Comparison of ENCODE assay signal across 8 mouse cellular contexts in genomic region chr14:101946711-101947516, GRCm38 (mm10).
A peak's percentile ranks its signal among the peaks of the same experiment; 100 is the strongest.
DNase-seq lines count a peak whose midpoint lies in the region; ATAC-seq and TF ChIP-seq lines count a peak whose summit lies in the region.

No protein-coding gene starts in this region.

- no peaks in the 10 kb centered on the region for H3K79me2 ChIP-seq in liver, adult 2 months (ENCODE audit: control insufficient read depth, insufficient read depth, low read length)

- ATAC-seq in liver, embryonic 12.5 days = no peak
- no peak for ATAC-seq in embryonic facial prominence, embryonic 15.5 days (ENCODE audit: insufficient number of reproducible peaks, low FRiP score, low TSS enrichment, low read depth)
- ATAC-seq in intestine, embryonic 14.5 days (replicated peaks; ENCODE audit: low FRiP score, low TSS enrichment, low read depth) = no peak; the same call in 1 of the 2 replicates
- peak; percentile 63; the same call in 1 of the 2 replicates for ATAC-seq in lung, embryonic 15.5 days (ENCODE audit: borderline replicate concordance, extremely low read depth, low FRiP score, low TSS enrichment)

- TF ChIP-seq CTCF in liver, adult 2 months (IDR thresholded peaks at IDR 0.05; ENCODE audit: low read depth, low read length) = peak; percentile 50; the same call in 1 of the 2 replicates

- no peaks in the 10 kb centered on the region for H3K27me3 ChIP-seq in liver, adult 2 months (ENCODE audit: control insufficient read depth, insufficient read depth, low read length)
- no peaks in the 10 kb centered on the region; the same call in 1 of the 2 replicates for H3K27me3 ChIP-seq in liver, embryonic 12.5 days (replicated peaks)
- H3K27me3 ChIP-seq in embryonic facial prominence, embryonic 15.5 days = no peaks in the 10 kb centered on the region; the same call in 1 of the 2 replicates
- no peaks in the 10 kb centered on the region for H3K27me3 ChIP-seq in intestine, embryonic 14.5 days (replicated peaks; ENCODE audit: control insufficient read depth, insufficient read depth, low read length)
- no peaks in the 10 kb centered on the region for H3K27me3 ChIP-seq in lung, embryonic 15.5 days

- H3K4me1 ChIP-seq in liver, adult 2 months (ENCODE audit: control insufficient read depth, insufficient read depth, low read length) = peaks cover 2% of the 10 kb centered on the region; the same call in 1 of the 2 replicates
- no peaks in the 10 kb centered on the region for H3K4me1 ChIP-seq in liver, embryonic 12.5 days
- peaks cover 4% of the 10 kb centered on the region; the same call in 1 of the 2 replicates for H3K4me1 ChIP-seq in embryonic facial prominence, embryonic 15.5 days
- no peaks in the 10 kb centered on the region for H3K4me1 ChIP-seq in intestine, embryonic 14.5 days (replicated peaks; ENCODE audit: control insufficient read depth, insufficient read depth, low read length)
- H3K4me1 ChIP-seq in lung, embryonic 15.5 days = peaks cover 3% of the 10 kb centered on the region; the same call in 1 of the 2 replicates

- no peak for TF ChIP-seq POLR2A in liver, adult 2 months (IDR thresholded peaks at IDR 0.05; ENCODE audit: extremely low read depth, insufficient read depth, low read length)

- DNase-seq in liver, adult 2 months (ENCODE audit: extremely low read depth, low read depth, low spot score) = no peak
- DNase-seq in adrenal gland, postnatal 25 days = peak; percentile 9
- DNase-seq in intestine, embryonic 14.5 days (ENCODE audit: low spot score) = peak; percentile 61
- peak; percentile 49 for DNase-seq in right cerebral cortex, adult 18-20 months
- no peak for DNase-seq in thymus, postnatal 25 days

- 49% methylated on average over 21 of the region's 21 CpGs for WGBS in liver, adult 2 months
- 45% methylated on average over 21 of the region's 21 CpGs for WGBS in liver, embryonic 12.5 days (ENCODE audit: insufficient replicate concordance)
- WGBS in embryonic facial prominence, embryonic 15.5 days = 45% methylated on average over 21 of the region's 21 CpGs
- WGBS in intestine, embryonic 14.5 days = 56% methylated on average over 21 of the region's 21 CpGs
- 42% methylated on average over 21 of the region's 21 CpGs for WGBS in lung, embryonic 15.5 days

- H3K4me3 ChIP-seq in liver, adult 2 months (ENCODE audit: insufficient read depth, low read depth, low read length) = no peak overlapping the region
- no peak overlapping the region for H3K4me3 ChIP-seq in liver, embryonic 12.5 days
- H3K4me3 ChIP-seq in embryonic facial prominence, embryonic 15.5 days (replicated peaks) = no peak overlapping the region
- H3K4me3 ChIP-seq in intestine, embryonic 14.5 days (ENCODE audit: low read depth, low read length) = no peak overlapping the region
- H3K4me3 ChIP-seq in lung, embryonic 15.5 days = peak overlapping the region; percentile 6; the same call in 1 of the 2 replicates

- no peak overlapping the region for H3K9ac ChIP-seq in liver, adult 2 months (ENCODE audit: low read depth, low read length)
- no peak overlapping the region for H3K9ac ChIP-seq in liver, embryonic 12.5 days
- H3K9ac ChIP-seq in embryonic facial prominence, embryonic 15.5 days = no peak overlapping the region
- no peak overlapping the region for H3K9ac ChIP-seq in intestine, embryonic 14.5 days (ENCODE audit: low read length)
- no peak overlapping the region for H3K9ac ChIP-seq in lung, embryonic 15.5 days

- no peaks in the 10 kb centered on the region for H3K9me3 ChIP-seq in liver, embryonic 12.5 days (replicated peaks)
- no peaks in the 10 kb centered on the region for H3K9me3 ChIP-seq in embryonic facial prominence, embryonic 15.5 days (replicated peaks)
- no peaks in the 10 kb centered on the region for H3K9me3 ChIP-seq in intestine, embryonic 14.5 days (ENCODE audit: control insufficient read depth, low read length)
- H3K9me3 ChIP-seq in lung, embryonic 15.5 days = no peaks in the 10 kb centered on the region

- no peak overlapping the region for H3K27ac ChIP-seq in liver, adult 2 months (replicated peaks; ENCODE audit: insufficient read depth, low read depth, low read length)
- no peak overlapping the region for H3K27ac ChIP-seq in liver, embryonic 12.5 days
- no peak overlapping the region for H3K27ac ChIP-seq in embryonic facial prominence, embryonic 15.5 days (replicated peaks)
- H3K27ac ChIP-seq in intestine, embryonic 14.5 days (ENCODE audit: low read depth) = no peak overlapping the region
- H3K27ac ChIP-seq in lung, embryonic 15.5 days = no peak overlapping the region

- no peaks in the 10 kb centered on the region for H3K36me3 ChIP-seq in liver, adult 2 months (ENCODE audit: control insufficient read depth, insufficient read depth, low read length)
- no peaks in the 10 kb centered on the region for H3K36me3 ChIP-seq in liver, embryonic 12.5 days
- no peaks in the 10 kb centered on the region for H3K36me3 ChIP-seq in embryonic facial prominence, embryonic 15.5 days
- H3K36me3 ChIP-seq in intestine, embryonic 14.5 days (ENCODE audit: control insufficient read depth, insufficient read depth, low read length) = no peaks in the 10 kb centered on the region
- H3K36me3 ChIP-seq in lung, embryonic 15.5 days = no peaks in the 10 kb centered on the region

- H3K4me2 ChIP-seq in liver, embryonic 12.5 days = no peak overlapping the region
- H3K4me2 ChIP-seq in embryonic facial prominence, embryonic 15.5 days (replicated peaks) = peak overlapping the region; percentile 30
- H3K4me2 ChIP-seq in intestine, embryonic 14.5 days (ENCODE audit: low read length) = no peak overlapping the region
- H3K4me2 ChIP-seq in lung, embryonic 15.5 days = peak overlapping the region; percentile 39

Comparison
In these comparisons a context has a peak if more than half of its experiments do, and no peak if none do; other contexts are left out.
1. DNase-seq: peak in adrenal gland, postnatal 25 days (single experiment), intestine, embryonic 14.5 days (single experiment) and right cerebral cortex, adult 18-20 months (single experiment); none in liver, adult 2 months (single experiment) and thymus, postnatal 25 days (single experiment).
2. H3K4me2 ChIP-seq: peak in embryonic facial prominence, embryonic 15.5 days (single experiment) and lung, embryonic 15.5 days (single experiment); none in liver, embryonic 12.5 days (single experiment) and intestine, embryonic 14.5 days (single experiment).